Mouse (Mus musculus): Measurements from ENCODE around the gene Slf2. TPM values are rescaled to one million over a fixed set of nuclear protein-coding genes. Genes with fewer than 3 reads are reported as not detected.

The Slf2 gene
- total and polyA plus RNA-seq, 3 experiments = 30.2 to 109 (median 35.4) TPM

DNA sequence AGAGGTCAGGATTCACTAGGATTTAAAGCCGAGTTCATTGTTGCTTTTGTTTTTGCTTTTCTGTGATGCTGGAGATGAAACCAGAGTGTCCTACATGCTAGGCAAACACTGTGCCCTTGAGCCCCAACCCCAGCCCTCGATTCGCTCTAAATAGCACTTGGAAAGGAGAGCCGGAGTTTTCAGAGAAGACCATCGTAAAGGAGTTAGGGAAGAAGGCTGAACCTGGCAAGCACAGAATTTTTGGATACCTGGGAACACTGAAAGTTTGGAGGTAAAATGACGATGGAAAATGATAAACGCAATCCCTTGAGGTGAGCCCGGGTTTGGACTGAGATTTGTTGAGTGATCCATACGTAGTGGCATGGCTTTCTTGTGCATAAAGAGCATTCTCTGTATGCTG lies 57.4 kb downstream of the Slf2 start:
- H3K9me3 ChIP-seq (replicated peaks; ENCODE audit: insufficient read depth, low read length) = no peaks in the 10 kb centered on the region
- peaks cover 3 to 8% of the 10 kb centered on the region in 2 experiments; a peak in 2 of 4 replicates for H3K4me1 ChIP-seq (ENCODE audit: control insufficient read depth in 1 of 2, insufficient read depth in 2 of 2, low read length in 2 of 2)
- TF ChIP-seq POLR2AphosphoS2 (IDR thresholded peaks at IDR 0.05; ENCODE audit: low read length) = no peak
- no peak for TF ChIP-seq CHD2 (IDR thresholded peaks at IDR 0.05; ENCODE audit: low read length)
- TF ChIP-seq USF2 (IDR thresholded peaks at IDR 0.05; ENCODE audit: borderline replicate concordance in 1 of 2, insufficient read depth in 1 of 2, low read depth in 1 of 2, low read length in 2 of 2) = no peak
- no peak for TF ChIP-seq HCFC1 (IDR thresholded peaks at IDR 0.05; ENCODE audit: low read depth, low read length)
- TF ChIP-seq ZMIZ1 (IDR thresholded peaks at IDR 0.05; ENCODE audit: low read depth, low read length) = no peak
- TF ChIP-seq MYC (IDR thresholded peaks at IDR 0.05; ENCODE audit: low read depth, low read length) = no peak
- no peak for TF ChIP-seq MXI1 (IDR thresholded peaks at IDR 0.05; ENCODE audit: low read depth, low read length)
- no peak for TF ChIP-seq EP300 (IDR thresholded peaks at IDR 0.05; ENCODE audit: low read depth in 1 of 2, low read length in 2 of 2)
- TF ChIP-seq TAL1 (IDR thresholded peaks at IDR 0.05; ENCODE audit: low read length) = no peak
- TF ChIP-seq MYB (IDR thresholded peaks at IDR 0.05; ENCODE audit: low read depth, low read length) = no peak
- no peak for DNase-seq (ENCODE audit: low read depth, low spot score)
- H3K4me3 ChIP-seq (ENCODE audit: control insufficient read depth in 1 of 2, insufficient read depth in 1 of 2, low read depth in 2 of 2, low read length in 2 of 2) = no peak overlapping the region
- H3K79me2 ChIP-seq (ENCODE audit: control insufficient read depth, insufficient read depth, low read length, poor library complexity) = no peaks in the 10 kb centered on the region
- H3K36me3 ChIP-seq (ENCODE audit: control insufficient read depth in 1 of 2, insufficient read depth in 2 of 2, low read length in 2 of 2) = peaks cover 0 to 4% of the 10 kb centered on the region in 2 experiments; a peak in 1 of 4 replicates
- no peak overlapping the region for H3K9ac ChIP-seq (ENCODE audit: control insufficient read depth, low read depth, low read length, poor library complexity, severe bottlenecking)
- H3K27me3 ChIP-seq (ENCODE audit: control insufficient read depth in 1 of 2, insufficient read depth in 2 of 2, low read length in 2 of 2) = no peaks in the 10 kb centered on the region
- no peak overlapping the region for H3K27ac ChIP-seq (ENCODE audit: control insufficient read depth, low read depth, low read length)

DNA sequence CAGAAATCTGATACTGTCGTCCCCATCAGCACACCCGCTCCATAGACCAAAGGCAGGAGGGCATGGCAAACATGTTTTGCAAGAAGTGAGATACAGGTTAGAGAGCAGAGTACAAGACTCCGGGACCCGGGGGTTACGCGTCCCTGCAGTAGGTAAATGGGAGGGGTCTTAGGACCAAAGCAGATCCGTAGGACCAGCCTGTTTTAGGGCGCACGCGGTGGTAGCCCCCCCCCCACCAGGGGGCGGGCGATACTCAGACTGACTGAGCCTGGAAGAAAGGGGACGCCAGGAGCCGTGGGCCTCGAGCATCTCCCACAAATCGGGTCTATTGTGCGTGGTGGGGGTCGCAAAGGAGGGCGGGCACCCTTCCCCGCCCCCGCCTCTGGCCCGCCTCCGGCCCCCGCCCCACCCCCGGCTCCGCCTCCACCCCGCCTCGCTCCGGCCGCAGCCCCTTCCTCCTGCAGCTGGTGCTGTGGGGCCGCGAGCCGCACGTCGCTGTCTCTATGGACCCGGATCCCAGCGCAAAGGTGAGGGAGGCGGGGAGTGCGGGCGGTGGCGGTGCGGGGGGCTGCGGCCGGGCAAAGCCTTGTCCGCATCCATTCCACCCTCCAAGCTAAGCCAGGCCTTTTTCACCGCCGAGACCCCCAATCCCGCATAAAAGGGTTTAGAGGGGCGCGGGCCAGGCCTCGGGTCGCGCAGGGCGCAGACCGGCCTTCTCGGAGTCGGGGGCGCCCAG lies 58.0 kb downstream of the Slf2 start, which contains the start of gene Sema4g:
Sema4g (plus strand) TSS at position 271 of the 736 bp plus-strand sequence.
- TF ChIP-seq ELF1 (IDR thresholded peaks at IDR 0.05; ENCODE audit: low read depth, low read length) (no peak), MYC (IDR thresholded peaks at IDR 0.05; ENCODE audit: low read depth, low read length) (no peak), CTCF (IDR thresholded peaks at IDR 0.05 in 2 of 3, conservative IDR thresholded peaks at IDR 0.05 in 1 of 3; ENCODE audit: control insufficient read depth in 1 of 3, insufficient read depth in 1 of 3, low read depth in 2 of 3, low read length in 3 of 3, poor library complexity in 1 of 3, severe bottlenecking in 1 of 3) (peak in 1 of 3 experiments; percentile 12; a peak in 1 of 6 replicates)
- H3K79me2 ChIP-seq (ENCODE audit: control insufficient read depth, insufficient read depth, low read length, poor library complexity) = no peaks in the 10 kb centered on the region
- no peaks in the 10 kb centered on the region for H3K9me3 ChIP-seq (replicated peaks; ENCODE audit: insufficient read depth, low read length)
- H3K27me3 ChIP-seq (ENCODE audit: control insufficient read depth in 1 of 2, insufficient read depth in 2 of 2, low read length in 2 of 2) = no peaks in the 10 kb centered on the region
- no peak for DNase-seq (ENCODE audit: low read depth, low spot score)
- peaks cover 0 to 4% of the 10 kb centered on the region in 2 experiments; a peak in 1 of 4 replicates for H3K36me3 ChIP-seq (ENCODE audit: control insufficient read depth in 1 of 2, insufficient read depth in 2 of 2, low read length in 2 of 2)
- no peak within 1 kb of the TSS for H3K27ac ChIP-seq (ENCODE audit: control insufficient read depth, low read depth, low read length)
- H3K4me1 ChIP-seq (ENCODE audit: control insufficient read depth in 1 of 2, insufficient read depth in 2 of 2, low read length in 2 of 2) = peaks cover 3 to 8% of the 10 kb centered on the region in 2 experiments; a peak in 2 of 4 replicates
- H3K4me3 ChIP-seq (ENCODE audit: control insufficient read depth in 1 of 2, insufficient read depth in 1 of 2, low read depth in 2 of 2, low read length in 2 of 2) = no peak within 1 kb of the TSS
- H3K9ac ChIP-seq (ENCODE audit: control insufficient read depth, low read depth, low read length, poor library complexity, severe bottlenecking) = no peak within 1 kb of the TSS

All from MEL (cell line).